Mouse (Mus musculus): ENCODE measurements around the gene Lrat. TPM values are rescaled to one million over a fixed set of nuclear protein-coding genes. Genes with fewer than 3 reads are reported as not detected.

Lrat gene
- polyA plus RNA-seq, 1 experiment from 2014 or later = 1.7 TPM

DNA sequence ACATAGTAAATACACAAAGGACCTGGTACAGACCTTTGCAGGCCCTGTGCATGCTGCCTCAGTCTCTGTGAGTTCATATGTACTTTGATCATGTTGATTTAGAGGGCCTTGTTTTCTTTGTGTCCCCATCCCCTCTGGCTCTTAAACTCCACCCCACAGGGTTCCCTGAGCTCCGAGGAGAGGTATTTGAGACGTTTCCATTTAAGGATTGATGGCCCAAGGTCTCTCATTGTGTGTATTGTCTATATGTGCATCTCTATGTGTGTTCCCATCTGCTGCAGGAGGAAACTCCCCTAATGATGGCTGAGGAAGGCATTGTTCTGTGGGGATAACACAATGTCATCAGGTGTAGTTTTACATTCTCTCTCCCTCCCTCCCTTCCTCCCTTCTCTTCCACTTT is 14.9 kb downstream of the Lrat start:
- no peak for ATAC-seq (ENCODE audit: insufficient read depth)
- 24% methylated on average over 2 of the region's 2 CpGs for WGBS (ENCODE audit: insufficient replicate concordance)
- Histone ChIP-seq H3K27me3 (no peaks in the 10 kb centered on the region), H3K27ac (replicated peaks) (no peak overlapping the region), H3K4me1 (replicated peaks) (no peaks in the 10 kb centered on the region), H3K4me2 (no peak overlapping the region), H3K4me3 (replicated peaks) (no peak overlapping the region), H3K9me3 (replicated peaks) (no peaks in the 10 kb centered on the region), H3K36me3 (replicated peaks) (no peaks in the 10 kb centered on the region), H3K9ac (no peak overlapping the region)

DNA sequence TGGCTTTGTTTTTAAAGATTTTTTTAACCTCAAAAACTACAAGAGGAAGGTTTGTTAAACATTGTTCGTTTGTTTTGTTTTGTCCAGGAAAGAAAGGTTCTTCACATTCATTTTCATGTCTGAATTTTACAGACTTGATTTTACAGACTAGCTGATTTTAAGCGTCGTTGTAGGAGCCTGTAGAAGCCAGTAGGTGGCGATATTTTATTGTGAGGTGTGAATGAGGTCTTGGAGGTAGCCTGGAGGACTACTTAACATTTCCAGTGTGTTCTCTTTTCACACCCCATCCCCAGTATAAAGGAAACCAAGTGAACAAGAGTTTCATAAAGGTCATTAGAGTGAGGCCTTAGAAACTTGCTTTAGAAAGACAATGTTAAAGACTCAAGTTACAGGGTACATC is 26.5 kb downstream of the Lrat start:
- peaks cover 23% of the 10 kb centered on the region for H3K27me3 ChIP-seq

DNA sequence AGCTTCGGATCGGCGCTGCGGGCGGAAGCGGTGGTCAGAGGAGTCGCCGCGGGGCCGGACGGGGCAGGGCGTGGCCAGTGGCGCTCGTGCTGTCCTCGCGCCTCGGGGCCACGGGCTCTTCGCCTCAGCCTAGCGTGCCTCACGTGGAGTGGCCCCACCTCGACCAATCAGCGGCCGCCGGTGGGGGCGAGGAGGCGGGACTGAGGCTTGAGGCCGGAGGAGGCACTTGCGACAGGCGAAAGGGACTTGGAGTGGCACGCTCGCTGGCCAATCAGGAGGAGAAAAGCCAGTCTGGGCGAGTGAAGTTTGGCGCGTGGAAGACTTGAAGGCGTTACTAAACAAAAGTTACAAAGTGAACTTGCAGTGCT is 27.4 kb downstream of the Lrat start, which contains the start of gene Rbm46:
Gene Rbm46 (minus strand): TSS at position 112 of the 368 bp plus-strand sequence.
- 16% methylated on average over 36 of the region's 36 CpGs for WGBS (ENCODE audit: insufficient replicate concordance)
- ATAC-seq (ENCODE audit: insufficient read depth) = peak; percentile 42; the same call in 1 of the 2 replicates
- Histone ChIP-seq H3K27me3 (peaks cover 23% of the 10 kb centered on the region), H3K9ac (no peak within 1 kb of the TSS), H3K4me1 (replicated peaks) (no peaks in the 10 kb centered on the region), H3K36me3 (replicated peaks) (no peaks in the 10 kb centered on the region), H3K9me3 (replicated peaks) (no peaks in the 10 kb centered on the region), H3K4me2 (peak within 1 kb of the TSS; percentile 49), H3K27ac (replicated peaks) (no peak within 1 kb of the TSS), H3K4me3 (replicated peaks) (peak within 1 kb of the TSS; percentile 32)

More for the DNA sequence above, 26.5 kb downstream of the Lrat start:
- no peaks in the 10 kb centered on the region for H3K4me1 ChIP-seq (replicated peaks)
- no peak overlapping the region for H3K4me2 ChIP-seq
- H3K4me3 ChIP-seq (replicated peaks) = no peak overlapping the region
- no peak overlapping the region for H3K9ac ChIP-seq
- ATAC-seq (ENCODE audit: insufficient read depth) = no peak
- no peaks in the 10 kb centered on the region for H3K9me3 ChIP-seq (replicated peaks)
- 5% methylated on average over 4 of the region's 4 CpGs for WGBS (ENCODE audit: insufficient replicate concordance)
- H3K27ac ChIP-seq (replicated peaks) = no peak overlapping the region
- no peaks in the 10 kb centered on the region for H3K36me3 ChIP-seq (replicated peaks)

DNA sequence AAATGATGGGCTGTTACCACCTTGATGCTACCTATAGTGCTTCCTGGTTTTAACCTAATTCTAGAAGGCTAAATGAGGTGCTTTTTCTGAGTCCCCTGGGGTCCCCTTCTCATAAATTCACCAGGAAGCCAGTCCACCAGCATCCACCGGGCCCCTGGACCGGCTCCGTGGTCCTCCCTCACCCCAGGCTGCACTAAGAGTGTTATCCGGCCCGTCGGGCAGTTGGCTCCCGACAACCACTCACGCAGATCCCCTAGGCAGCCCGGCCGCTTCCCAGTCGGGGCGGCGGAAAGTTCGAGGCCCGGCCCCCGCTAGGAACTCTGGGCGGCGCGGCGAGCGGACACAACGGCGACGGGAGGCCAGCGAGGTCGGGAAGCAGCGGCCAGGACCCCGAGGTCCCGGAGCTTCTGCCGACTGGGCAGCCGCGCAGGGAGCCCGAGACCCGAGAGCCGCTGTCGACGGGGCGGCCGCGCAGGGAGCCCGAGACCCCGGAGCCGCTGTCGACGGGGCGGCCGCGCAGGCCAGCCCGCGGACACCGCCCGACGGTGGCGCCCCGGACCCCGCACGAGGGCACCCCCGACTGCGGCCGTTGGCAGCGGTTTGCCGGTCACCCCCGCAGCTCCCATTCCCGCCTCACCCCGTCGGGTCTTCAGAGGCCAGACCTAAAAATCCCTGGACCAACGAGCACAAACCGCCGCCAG is 28.0 kb downstream of the Lrat start:
- Histone ChIP-seq H3K4me3 (replicated peaks) (peak overlapping the region; percentile 32), H3K9me3 (replicated peaks) (no peaks in the 10 kb centered on the region), H3K27ac (replicated peaks) (no peak overlapping the region), H3K4me2 (peak overlapping the region; percentile 49), H3K9ac (no peak overlapping the region), H3K27me3 (peaks cover 23% of the 10 kb centered on the region), H3K4me1 (replicated peaks) (no peaks in the 10 kb centered on the region), H3K36me3 (replicated peaks) (no peaks in the 10 kb centered on the region)
- 24% methylated on average over 69 of the region's 69 CpGs for WGBS (ENCODE audit: insufficient replicate concordance)
- ATAC-seq (ENCODE audit: insufficient read depth) = no peak

DNA sequence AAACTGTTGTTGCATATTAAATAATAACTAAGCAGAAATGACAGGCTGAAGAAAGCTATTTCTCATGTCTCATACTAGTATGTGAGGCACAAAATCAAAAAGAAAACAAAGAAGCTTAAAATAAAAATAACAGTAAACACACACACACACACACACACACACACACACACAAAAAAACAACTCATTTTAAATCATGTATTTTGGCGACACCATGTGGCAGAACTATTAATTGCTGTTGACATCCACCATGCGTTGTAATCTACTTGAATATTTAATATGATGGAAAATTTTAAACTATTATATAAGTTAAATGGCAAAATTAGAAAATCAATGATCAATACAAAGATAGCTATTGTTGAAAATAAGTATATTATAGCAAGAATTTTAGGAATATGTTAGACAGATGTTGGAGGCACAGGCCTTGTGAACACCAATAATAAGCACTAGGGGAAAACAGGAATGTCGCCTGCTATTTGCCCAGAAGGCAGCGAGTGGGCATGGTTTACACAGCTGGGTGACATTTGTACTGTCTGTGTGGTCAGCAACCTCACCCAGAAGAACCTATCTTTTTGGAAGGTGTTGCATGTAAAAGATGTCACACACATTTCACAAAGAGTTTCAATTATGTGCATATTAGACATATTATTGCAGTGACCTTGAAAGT is 46.2 kb downstream of the Lrat start:
- no peaks in the 10 kb centered on the region for H3K4me1 ChIP-seq (replicated peaks)
- no peak overlapping the region for H3K4me2 ChIP-seq
- WGBS (ENCODE audit: insufficient replicate concordance) = 16% methylated on average over 4 of the region's 4 CpGs
- no peaks in the 10 kb centered on the region for H3K36me3 ChIP-seq (replicated peaks)
- H3K27me3 ChIP-seq = no peaks in the 10 kb centered on the region; the same call in 1 of the 2 replicates
- H3K27ac ChIP-seq (replicated peaks) = no peak overlapping the region
- H3K9ac ChIP-seq = no peak overlapping the region
- H3K9me3 ChIP-seq (replicated peaks) = no peaks in the 10 kb centered on the region
- no peak overlapping the region for H3K4me3 ChIP-seq (replicated peaks)
- no peak for ATAC-seq (ENCODE audit: insufficient read depth)

Other genes with a start within 250 kb of the Lrat start
- gene Rbm46, start 27.5 kb downstream of the Lrat start, polyA plus RNA-seq (2015; fragmentation: Nextera tagmentation; extraction: Ambion mirVana) = 0.88 and 0.91 TPM in 2 replicates
- 827 and 988 TPM in 2 replicates for gene Fgg, start 103.8 kb upstream of the Lrat start, polyA plus RNA-seq (2015; fragmentation: Nextera tagmentation; extraction: Ambion mirVana)
- 921 and 1,132 TPM in 2 replicates for gene Fga, start 122.1 kb upstream of the Lrat start, polyA plus RNA-seq (2015; fragmentation: Nextera tagmentation; extraction: Ambion mirVana)
- gene Fgb, start 145.9 kb upstream of the Lrat start, polyA plus RNA-seq (2015; fragmentation: Nextera tagmentation; extraction: Ambion mirVana) = 533 and 675 TPM in 2 replicates
- 41.9 and 46.0 TPM in 2 replicates for gene Plrg1, start 151.5 kb upstream of the Lrat start, polyA plus RNA-seq (2015; fragmentation: Nextera tagmentation; extraction: Ambion mirVana)
- 0.01 and 0.02 TPM in 2 replicates for gene Dchs2, start 224.0 kb upstream of the Lrat start, polyA plus RNA-seq (2015; fragmentation: Nextera tagmentation; extraction: Ambion mirVana)